ENCODE assay signal across 7 mouse cellular contexts in the genomic region with DNA sequence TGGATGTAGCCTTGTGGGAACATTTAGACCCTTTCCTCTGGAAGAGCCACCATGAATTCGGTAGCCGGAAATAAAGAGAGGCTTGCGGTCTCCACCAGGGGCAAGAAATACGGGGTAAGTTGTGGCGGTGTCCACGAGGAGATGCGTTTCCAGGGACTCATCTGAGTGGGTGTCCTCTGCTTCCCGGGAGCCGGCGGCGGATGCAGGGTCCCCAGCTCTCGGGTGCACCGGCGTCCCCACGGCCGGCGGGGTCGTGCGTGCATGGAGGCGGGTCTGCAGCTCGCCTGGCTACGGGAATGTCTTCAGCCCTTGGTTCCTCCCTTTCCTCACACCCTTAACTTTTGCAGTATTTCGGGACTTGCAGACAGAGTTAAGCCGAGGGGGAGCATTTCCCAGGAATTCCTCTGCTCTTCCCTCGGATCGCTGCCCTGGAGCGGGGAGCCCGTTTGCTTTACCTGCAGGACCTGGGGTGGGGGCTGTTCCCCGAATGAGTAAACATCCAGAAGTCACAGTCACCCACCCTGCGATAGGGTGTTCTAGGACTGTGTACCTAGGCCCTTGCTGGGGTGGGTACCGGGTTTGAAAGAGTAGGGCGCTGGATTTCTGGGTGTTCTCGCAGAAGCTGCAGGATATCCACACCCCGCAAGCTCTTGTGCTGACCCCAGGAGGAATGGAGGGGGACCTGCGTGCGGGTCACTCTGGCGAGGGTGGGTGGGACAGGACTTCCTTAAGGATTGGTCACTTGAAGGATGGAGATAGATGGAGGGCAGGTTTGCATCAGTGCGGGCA. TPM values are rescaled to one million over a fixed set of nuclear protein-coding genes. Genes with fewer than 3 reads are reported as not detected.
A peak's percentile ranks its signal among the peaks of the same experiment; 100 is the strongest.
DNase-seq lines count a peak whose midpoint lies in the region; ATAC-seq and TF ChIP-seq lines count a peak whose summit lies in the region.

No protein-coding gene starts in this region.

- H3K27ac ChIP-seq in heart, postnatal 0 days (ENCODE audit: low read depth), result no peak overlapping the region
- peak overlapping the region; percentile 92 for H3K27ac ChIP-seq in midbrain, embryonic 14.5 days (replicated peaks; ENCODE audit: low read depth, low read length)

- peak overlapping the region; percentile 81 for H3K4me3 ChIP-seq in heart, postnatal 0 days (ENCODE audit: low read depth, low read length)
- H3K4me3 ChIP-seq in midbrain, embryonic 14.5 days (replicated peaks; ENCODE audit: low read depth, low read length), result peak overlapping the region; percentile 69

- peak overlapping the region; percentile 100 for H3K4me2 ChIP-seq in heart, postnatal 0 days (ENCODE audit: low read depth, low read length)
- H3K4me2 ChIP-seq in midbrain, embryonic 14.5 days (ENCODE audit: low read length), result peak overlapping the region; percentile 99

- TF ChIP-seq EP300 in heart, postnatal 0 days (IDR thresholded peaks at IDR 0.05; ENCODE audit: low read depth), result no peak

- TF ChIP-seq CTCF in heart, postnatal 0 days (IDR thresholded peaks at IDR 0.05; ENCODE audit: low read depth), result no peak

- peak overlapping the region; percentile 46; the same call in 1 of the 2 replicates for H3K9ac ChIP-seq in heart, postnatal 0 days (replicated peaks; ENCODE audit: low read depth, low read length)
- peak overlapping the region; percentile 81 for H3K9ac ChIP-seq in midbrain, embryonic 14.5 days (replicated peaks; ENCODE audit: low read length)

- DNase-seq in 3134 (ENCODE audit: extremely low read depth, insufficient read length, low spot score), result peak; percentile 13
- DNase-seq in CD4-positive helper T cell, adult 2 months (ENCODE audit: low read depth, low spot score), result peak; percentile 5
- DNase-seq in cerebellum, postnatal 25 days, result peak; percentile 64 to 65
- peak; percentile 34 for DNase-seq in heart, postnatal 0 days (ENCODE audit: low spot score)
- DNase-seq in layer of hippocampus, postnatal 25 days (ENCODE audit: extremely low spot score in 1 of 2, low spot score in 1 of 2), result peak; percentile 17 to 44
- peak; percentile 57 for DNase-seq in midbrain, embryonic 14.5 days
- DNase-seq in thymus, postnatal 36 days, result peak; percentile 12

- under 1% methylated on average over 38 of the region's 38 CpGs for WGBS in heart, postnatal 0 days
- under 1% methylated on average over 38 of the region's 38 CpGs for WGBS in midbrain, embryonic 14.5 days

- H3K27me3 ChIP-seq in heart, postnatal 0 days (ENCODE audit: control insufficient read depth, insufficient read depth, low read length), result peaks cover 4% of the 10 kb centered on the region; the same call in 1 of the 2 replicates
- H3K27me3 ChIP-seq in midbrain, embryonic 14.5 days (ENCODE audit: control insufficient read depth, insufficient read depth, low read length), result no peaks in the 10 kb centered on the region

- no peaks in the 10 kb centered on the region for H3K9me3 ChIP-seq in heart, postnatal 0 days (replicated peaks; ENCODE audit: control insufficient read depth, low read length)
- no peaks in the 10 kb centered on the region for H3K9me3 ChIP-seq in midbrain, embryonic 14.5 days (ENCODE audit: control insufficient read depth, low read length)

- H3K4me1 ChIP-seq in heart, postnatal 0 days (ENCODE audit: control insufficient read depth, insufficient read depth), result peaks cover 19% of the 10 kb centered on the region; the same call in 1 of the 2 replicates
- peaks cover 16% of the 10 kb centered on the region; the same call in 1 of the 2 replicates for H3K4me1 ChIP-seq in midbrain, embryonic 14.5 days (ENCODE audit: control insufficient read depth, insufficient read depth, low read length)

- H3K36me3 ChIP-seq in heart, postnatal 0 days (replicated peaks; ENCODE audit: control insufficient read depth, insufficient read depth, low read length), result no peaks in the 10 kb centered on the region
- H3K36me3 ChIP-seq in midbrain, embryonic 14.5 days (ENCODE audit: control insufficient read depth, insufficient read depth, low read length), result no peaks in the 10 kb centered on the region

- ATAC-seq in heart, postnatal 0 days (ENCODE audit: insufficient read depth, low read depth), result no peak
- ATAC-seq in midbrain, embryonic 14.5 days (ENCODE audit: low FRiP score, low TSS enrichment), result peak; percentile 0

RNA-seq across cellular contexts. Expression of a gene that starts 0.8 kb away (rescaled TPM):
- total RNA-seq in heart, postnatal 0 days (2014; rRNA removed; ENCODE audit: low replicate concordance), result 19.8 and 23.8 TPM in 2 replicates
- 1.7 and 1.8 TPM in 2 replicates for polyA plus RNA-seq in heart, postnatal 0 days (2015; fragmentation: Nextera tagmentation; extraction: Ambion mirVana)
- 10 to 100 TPM; 22.6 to 26.2 TPM for total RNA-seq in layer of hippocampus, postnatal 25 days (2021)
- 10.8 and 12.8 TPM in 2 replicates for polyA plus RNA-seq in midbrain, embryonic 14.5 days (2014; fragmentation: Nextera tagmentation; extraction: Ambion mirVana)

Comparison
In these comparisons a context has a peak if more than half of its experiments do, and no peak if none do; other contexts are left out.
1. DNase-seq: peak in every context shown above with its lines; median percentile 64 in cerebellum, postnatal 25 days; 57 in midbrain, embryonic 14.5 days; 34 in heart, postnatal 0 days; 30 in layer of hippocampus, postnatal 25 days; 13 in 3134; 12 in thymus, postnatal 36 days; 5 in CD4-positive helper T cell, adult 2 months.